Mouse (Mus musculus): ENCODE results near the gene Tnp1. TPM values are rescaled to one million over a fixed set of nuclear protein-coding genes. Genes with fewer than 3 reads are reported as not detected.

Gene Tnp1
- polyA plus RNA-seq, 1 experiment, result 6,395 TPM

DNA sequence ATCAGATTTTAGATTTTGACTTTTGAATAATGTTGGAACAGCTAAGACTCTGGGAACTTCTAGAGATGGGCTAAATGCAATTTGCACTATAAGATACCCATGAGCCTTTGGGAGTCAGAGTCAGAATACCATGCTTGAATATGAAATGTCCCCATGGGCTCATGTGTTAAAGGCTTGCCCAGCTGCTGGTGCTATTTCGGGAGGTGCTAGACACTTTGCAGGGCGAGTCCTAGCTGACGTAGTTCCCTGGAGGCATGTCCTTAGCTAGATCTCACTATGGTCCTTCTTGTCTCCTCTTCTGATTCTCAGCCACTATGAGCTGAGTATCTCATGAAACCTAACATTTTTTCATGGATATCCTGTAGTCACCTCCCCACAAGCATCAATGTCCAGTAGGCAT is 26.8 kb downstream of the Tnp1 start:
- no peak overlapping the region for H3K27ac ChIP-seq (ENCODE audit: control insufficient read depth, insufficient read depth, low read depth, low read length)
- no peaks in the 10 kb centered on the region for H3K4me1 ChIP-seq (ENCODE audit: control insufficient read depth, insufficient read depth, low read length)
- H3K36me3 ChIP-seq (ENCODE audit: control insufficient read depth, insufficient read depth, low read length), result no peaks in the 10 kb centered on the region
- no peak overlapping the region for H3K4me3 ChIP-seq (ENCODE audit: control insufficient read depth, low read depth, low read length)
- TF ChIP-seq CTCF (IDR thresholded peaks at IDR 0.05; ENCODE audit: control insufficient read depth, insufficient read depth, insufficient replicate concordance, low read depth, low read length) (no peak), POLR2A (IDR thresholded peaks at IDR 0.05; ENCODE audit: control insufficient read depth, low read depth, low read length) (no peak)
- H3K27me3 ChIP-seq (ENCODE audit: control insufficient read depth, insufficient read depth, low read length), result no peaks in the 10 kb centered on the region

DNA sequence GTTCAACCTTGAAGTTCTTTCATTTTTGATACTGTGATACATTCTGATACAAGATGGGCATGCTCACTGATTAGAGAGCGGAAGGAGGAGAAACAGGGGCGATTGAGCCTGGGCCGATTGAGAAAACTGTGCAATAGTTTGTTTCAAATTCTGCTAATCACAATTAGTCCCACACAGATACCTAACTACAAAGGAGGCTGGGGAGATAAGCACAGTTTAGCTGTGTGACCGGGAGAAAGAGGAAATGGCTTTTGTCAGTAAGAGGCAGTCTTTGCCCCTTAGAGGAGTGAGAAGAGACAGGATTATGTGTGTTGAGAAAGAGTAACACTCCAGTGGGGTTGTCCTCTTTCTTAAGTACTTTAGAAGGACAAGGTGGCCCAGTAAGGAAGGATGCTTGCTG is 29.0 kb downstream of the Tnp1 start:
- TF ChIP-seq POLR2A (IDR thresholded peaks at IDR 0.05; ENCODE audit: control insufficient read depth, low read depth, low read length) (no peak), CTCF (IDR thresholded peaks at IDR 0.05; ENCODE audit: control insufficient read depth, insufficient read depth, insufficient replicate concordance, low read depth, low read length) (no peak)
- H3K27ac ChIP-seq (ENCODE audit: control insufficient read depth, insufficient read depth, low read depth, low read length), result no peak overlapping the region
- H3K4me1 ChIP-seq (ENCODE audit: control insufficient read depth, insufficient read depth, low read length), result no peaks in the 10 kb centered on the region
- H3K4me3 ChIP-seq (ENCODE audit: control insufficient read depth, low read depth, low read length), result no peak overlapping the region
- no peaks in the 10 kb centered on the region for H3K36me3 ChIP-seq (ENCODE audit: control insufficient read depth, insufficient read depth, low read length)
- H3K27me3 ChIP-seq (ENCODE audit: control insufficient read depth, insufficient read depth, low read length), result no peaks in the 10 kb centered on the region

DNA sequence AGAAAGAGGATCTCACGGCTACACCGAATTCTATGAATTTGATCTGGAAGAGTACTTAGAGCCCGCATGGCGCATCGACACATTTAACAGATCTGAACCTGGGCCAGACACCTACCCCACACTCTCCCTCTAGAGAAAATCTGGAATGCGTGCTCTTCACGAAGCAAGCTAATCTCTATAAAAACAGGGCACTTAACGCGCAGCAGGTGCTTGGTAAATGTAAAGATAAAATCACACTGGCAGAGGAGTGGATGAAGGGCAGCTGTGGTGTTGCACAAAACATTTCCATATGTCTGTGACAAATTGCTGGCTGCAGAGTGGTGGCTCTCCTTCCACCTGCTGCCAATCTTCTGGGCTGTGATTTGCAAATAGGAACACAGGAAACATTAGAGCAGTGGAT is 36.8 kb downstream of the Tnp1 start:
- H3K27ac ChIP-seq (ENCODE audit: control insufficient read depth, insufficient read depth, low read depth, low read length), result no peak overlapping the region
- H3K4me3 ChIP-seq (ENCODE audit: control insufficient read depth, low read depth, low read length), result no peak overlapping the region
- H3K4me1 ChIP-seq (ENCODE audit: control insufficient read depth, insufficient read depth, low read length), result no peaks in the 10 kb centered on the region
- TF ChIP-seq CTCF (IDR thresholded peaks at IDR 0.05; ENCODE audit: control insufficient read depth, insufficient read depth, insufficient replicate concordance, low read depth, low read length) (no peak), POLR2A (IDR thresholded peaks at IDR 0.05; ENCODE audit: control insufficient read depth, low read depth, low read length) (no peak)
- H3K27me3 ChIP-seq (ENCODE audit: control insufficient read depth, insufficient read depth, low read length), result no peaks in the 10 kb centered on the region
- no peaks in the 10 kb centered on the region for H3K36me3 ChIP-seq (ENCODE audit: control insufficient read depth, insufficient read depth, low read length)

- H3K4me1 ChIP-seq (ENCODE audit: control insufficient read depth, insufficient read depth, low read length), result no peaks in the 10 kb centered on the region
- TF ChIP-seq POLR2A (IDR thresholded peaks at IDR 0.05; ENCODE audit: control insufficient read depth, low read depth, low read length) (no peak), CTCF (IDR thresholded peaks at IDR 0.05; ENCODE audit: control insufficient read depth, insufficient read depth, insufficient replicate concordance, low read depth, low read length) (no peak)
- H3K4me3 ChIP-seq (ENCODE audit: control insufficient read depth, low read depth, low read length), result no peak overlapping the region
- H3K27ac ChIP-seq (ENCODE audit: control insufficient read depth, insufficient read depth, low read depth, low read length), result no peak overlapping the region
- H3K27me3 ChIP-seq (ENCODE audit: control insufficient read depth, insufficient read depth, low read length), result no peaks in the 10 kb centered on the region
- H3K36me3 ChIP-seq (ENCODE audit: control insufficient read depth, insufficient read depth, low read length), result no peaks in the 10 kb centered on the region
Measured at GRCm38 (mm10) chr1:72974226-72974625, 41.5 kb downstream of the Tnp1 start.

GRCm38 (mm10) chr1:72970461-72970860 is 45.2 kb downstream of the Tnp1 start:
- TF ChIP-seq CTCF (IDR thresholded peaks at IDR 0.05; ENCODE audit: control insufficient read depth, insufficient read depth, insufficient replicate concordance, low read depth, low read length), result no peak
- no peak for TF ChIP-seq POLR2A (IDR thresholded peaks at IDR 0.05; ENCODE audit: control insufficient read depth, low read depth, low read length)
- Histone ChIP-seq H3K36me3 (ENCODE audit: control insufficient read depth, insufficient read depth, low read length) (no peaks in the 10 kb centered on the region), H3K27ac (ENCODE audit: control insufficient read depth, insufficient read depth, low read depth, low read length) (no peak overlapping the region), H3K27me3 (ENCODE audit: control insufficient read depth, insufficient read depth, low read length) (no peaks in the 10 kb centered on the region), H3K4me3 (ENCODE audit: control insufficient read depth, low read depth, low read length) (no peak overlapping the region), H3K4me1 (ENCODE audit: control insufficient read depth, insufficient read depth, low read length) (no peaks in the 10 kb centered on the region)

DNA sequence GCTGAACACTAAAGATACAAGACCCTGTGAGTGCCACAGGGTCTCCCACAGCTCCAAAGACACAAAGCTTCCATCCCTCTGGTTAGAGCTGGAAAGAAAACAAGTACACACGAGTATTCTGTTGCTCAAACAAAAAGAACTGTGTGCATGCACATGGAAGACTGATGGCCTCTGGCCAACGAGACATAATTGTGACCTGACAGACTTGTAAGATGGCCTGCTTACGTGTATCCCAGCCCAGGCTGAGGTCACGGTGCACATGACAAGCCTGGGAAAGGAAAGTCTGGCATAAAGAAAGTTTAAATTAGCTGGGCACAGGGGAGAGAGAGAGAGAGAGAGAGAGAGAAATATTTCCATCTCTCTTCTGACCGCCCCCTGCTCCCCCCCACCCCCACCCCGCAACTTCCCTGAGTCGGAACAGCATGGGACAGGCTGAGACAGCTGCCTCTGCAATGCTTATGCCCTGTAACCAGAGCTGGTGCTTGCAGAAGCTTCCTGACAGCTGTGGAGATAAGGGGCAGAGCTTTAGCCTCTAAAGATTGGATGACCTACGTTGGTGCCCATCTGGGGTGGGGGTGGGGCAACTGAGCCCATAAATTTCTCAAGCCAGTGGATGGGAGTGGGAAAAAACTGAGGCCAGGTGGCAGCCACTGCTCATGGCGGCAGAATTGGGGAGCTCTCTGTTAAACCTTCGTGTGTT is 46.4 kb downstream of the Tnp1 start:
- Histone ChIP-seq H3K36me3 (ENCODE audit: control insufficient read depth, insufficient read depth, low read length) (no peaks in the 10 kb centered on the region), H3K27me3 (ENCODE audit: control insufficient read depth, insufficient read depth, low read length) (no peaks in the 10 kb centered on the region), H3K4me3 (ENCODE audit: control insufficient read depth, low read depth, low read length) (no peak overlapping the region), H3K4me1 (ENCODE audit: control insufficient read depth, insufficient read depth, low read length) (no peaks in the 10 kb centered on the region), H3K27ac (ENCODE audit: control insufficient read depth, insufficient read depth, low read depth, low read length) (no peak overlapping the region)
- TF ChIP-seq POLR2A (IDR thresholded peaks at IDR 0.05; ENCODE audit: control insufficient read depth, low read depth, low read length) (no peak), CTCF (IDR thresholded peaks at IDR 0.05; ENCODE audit: control insufficient read depth, insufficient read depth, insufficient replicate concordance, low read depth, low read length) (no peak)

- H3K27ac ChIP-seq (ENCODE audit: control insufficient read depth, insufficient read depth, low read depth, low read length), result no peak overlapping the region
- H3K4me1 ChIP-seq (ENCODE audit: control insufficient read depth, insufficient read depth, low read length), result no peaks in the 10 kb centered on the region
- no peak overlapping the region for H3K4me3 ChIP-seq (ENCODE audit: control insufficient read depth, low read depth, low read length)
- no peaks in the 10 kb centered on the region for H3K36me3 ChIP-seq (ENCODE audit: control insufficient read depth, insufficient read depth, low read length)
- TF ChIP-seq POLR2A (IDR thresholded peaks at IDR 0.05; ENCODE audit: control insufficient read depth, low read depth, low read length) (no peak), CTCF (IDR thresholded peaks at IDR 0.05; ENCODE audit: control insufficient read depth, insufficient read depth, insufficient replicate concordance, low read depth, low read length) (no peak)
- no peaks in the 10 kb centered on the region for H3K27me3 ChIP-seq (ENCODE audit: control insufficient read depth, insufficient read depth, low read length)
Measured at GRCm38 (mm10) chr1:72966423-72966822, 49.3 kb downstream of the Tnp1 start.

Other genes with a start within 250 kb of the Tnp1 start
- gene Igfbp2, start 191.4 kb downstream of the Tnp1 start, polyA plus RNA-seq (2012; rRNA removed), result 20.2 and 27.3 TPM in 2 replicates
- 1.3 and 2.3 TPM in 2 replicates for gene Igfbp5, start 141.0 kb downstream of the Tnp1 start, polyA plus RNA-seq (2012; rRNA removed)

Data from testis, adult 2 months (tissue).